Mouse (Mus musculus): ENCODE data around the gene Ung. TPM values are rescaled to one million over a fixed set of nuclear protein-coding genes. Genes with fewer than 3 reads are reported as not detected.

The Ung gene
- polyA plus RNA-seq, 1 experiment from 2014 or later = 38.2 TPM

- no peak overlapping the region for H3K9ac ChIP-seq (ENCODE audit: low read length)
- no peaks in the 10 kb centered on the region for H3K9me3 ChIP-seq (ENCODE audit: control insufficient read depth, low read length)
- no peak overlapping the region for H3K4me3 ChIP-seq (ENCODE audit: low read depth, low read length)
- peaks cover 14% of the 10 kb centered on the region for H3K36me3 ChIP-seq (ENCODE audit: control insufficient read depth, insufficient read depth, low read length)
- WGBS = 80% methylated on average over 15 of the region's 15 CpGs
- no peak overlapping the region for H3K4me2 ChIP-seq (ENCODE audit: low read length)
- ATAC-seq (replicated peaks; ENCODE audit: low FRiP score, low TSS enrichment, low read depth) = no peak
- H3K27ac ChIP-seq (ENCODE audit: low read depth) = no peak overlapping the region
- peaks cover 21% of the 10 kb centered on the region for H3K4me1 ChIP-seq (replicated peaks; ENCODE audit: control insufficient read depth, insufficient read depth, low read length)
- DNase-seq (ENCODE audit: low spot score) = no peak
- H3K27me3 ChIP-seq (replicated peaks; ENCODE audit: control insufficient read depth, insufficient read depth, low read length) = no peaks in the 10 kb centered on the region
Observed at GRCm38 (mm10) chr5:114137481-114138276, 7.5 kb downstream of the Ung start.

GRCm38 (mm10) chr5:114138277-114139164, 8.3 kb downstream of the Ung start:
- 65% methylated on average over 21 of the region's 21 CpGs for WGBS
- no peak overlapping the region for H3K4me3 ChIP-seq (ENCODE audit: low read depth, low read length)
- H3K27me3 ChIP-seq (replicated peaks; ENCODE audit: control insufficient read depth, insufficient read depth, low read length) = no peaks in the 10 kb centered on the region
- H3K36me3 ChIP-seq (ENCODE audit: control insufficient read depth, insufficient read depth, low read length) = peaks cover 14% of the 10 kb centered on the region
- no peaks in the 10 kb centered on the region for H3K9me3 ChIP-seq (ENCODE audit: control insufficient read depth, low read length)
- peaks cover 17% of the 10 kb centered on the region for H3K4me1 ChIP-seq (replicated peaks; ENCODE audit: control insufficient read depth, insufficient read depth, low read length)
- DNase-seq (ENCODE audit: low spot score) (peak; percentile 65), ATAC-seq (replicated peaks; ENCODE audit: low FRiP score, low TSS enrichment, low read depth) (peak; percentile 32; the same call in 1 of the 2 replicates)
- no peak overlapping the region for H3K9ac ChIP-seq (ENCODE audit: low read length)
- peak overlapping the region; percentile 80 for H3K27ac ChIP-seq (ENCODE audit: low read depth)
- H3K4me2 ChIP-seq (ENCODE audit: low read length) = peak overlapping the region; percentile 3; the same call in 1 of the 2 replicates

- H3K4me2 ChIP-seq (ENCODE audit: low read length) = peak overlapping the region; percentile 3; the same call in 1 of the 2 replicates
- 40% methylated on average over 9 of the region's 9 CpGs for WGBS
- H3K36me3 ChIP-seq (ENCODE audit: control insufficient read depth, insufficient read depth, low read length) = peaks cover 14% of the 10 kb centered on the region
- no peak overlapping the region for H3K9ac ChIP-seq (ENCODE audit: low read length)
- H3K27me3 ChIP-seq (replicated peaks; ENCODE audit: control insufficient read depth, insufficient read depth, low read length) = no peaks in the 10 kb centered on the region
- DNase-seq (ENCODE audit: low spot score) (peak; percentile 65), ATAC-seq (replicated peaks; ENCODE audit: low FRiP score, low TSS enrichment, low read depth) (peak; percentile 48; the same call in 1 of the 2 replicates)
- H3K27ac ChIP-seq (ENCODE audit: low read depth) = peak overlapping the region; percentile 80
- H3K4me1 ChIP-seq (replicated peaks; ENCODE audit: control insufficient read depth, insufficient read depth, low read length) = peaks cover 10% of the 10 kb centered on the region; the same call in 1 of the 2 replicates
- no peaks in the 10 kb centered on the region for H3K9me3 ChIP-seq (ENCODE audit: control insufficient read depth, low read length)
- no peak overlapping the region for H3K4me3 ChIP-seq (ENCODE audit: low read depth, low read length)
Observed at GRCm38 (mm10) chr5:114139175-114139574, 9.0 kb downstream of the Ung start.

GRCm38 (mm10) chr5:114146028-114146888, 16.1 kb downstream of the Ung start, which contains the start of gene Acacb:
Gene Acacb, plus strand, starts transcription at chr5:114146535.
- H3K9me3 ChIP-seq (ENCODE audit: control insufficient read depth, low read length) = no peaks in the 10 kb centered on the region
- H3K4me2 ChIP-seq (ENCODE audit: low read length) = 0 out of 2 replicates have a peak within 1 kb of the TSS, but pooled peaks have one; percentile 8
- no peak for ATAC-seq (replicated peaks; ENCODE audit: low FRiP score, low TSS enrichment, low read depth)
- no peak within 1 kb of the TSS for H3K9ac ChIP-seq (ENCODE audit: low read length)
- WGBS = 23% methylated on average over 19 of the region's 19 CpGs
- H3K4me1 ChIP-seq (replicated peaks; ENCODE audit: control insufficient read depth, insufficient read depth, low read length) = peaks cover 13% of the 10 kb centered on the region
- H3K27ac ChIP-seq (ENCODE audit: low read depth) = peak within 1 kb of the TSS; percentile 16; the same call in 1 of the 2 replicates
- H3K4me3 ChIP-seq (ENCODE audit: low read depth, low read length) = no peak within 1 kb of the TSS
- no peak for DNase-seq (ENCODE audit: low spot score)
- no peaks in the 10 kb centered on the region for H3K36me3 ChIP-seq (ENCODE audit: control insufficient read depth, insufficient read depth, low read length)
- H3K27me3 ChIP-seq (replicated peaks; ENCODE audit: control insufficient read depth, insufficient read depth, low read length) = no peaks in the 10 kb centered on the region

- H3K27me3 ChIP-seq (replicated peaks; ENCODE audit: control insufficient read depth, insufficient read depth, low read length) = no peaks in the 10 kb centered on the region
- no peak overlapping the region for H3K4me3 ChIP-seq (ENCODE audit: low read depth, low read length)
- H3K36me3 ChIP-seq (ENCODE audit: control insufficient read depth, insufficient read depth, low read length) = no peaks in the 10 kb centered on the region
- no peaks in the 10 kb centered on the region for H3K9me3 ChIP-seq (ENCODE audit: control insufficient read depth, low read length)
- H3K9ac ChIP-seq (ENCODE audit: low read length) = no peak overlapping the region
- ATAC-seq (replicated peaks; ENCODE audit: low FRiP score, low TSS enrichment, low read depth) (no peak), DNase-seq (ENCODE audit: low spot score) (no peak)
- peak overlapping the region; percentile 16; the same call in 1 of the 2 replicates for H3K27ac ChIP-seq (ENCODE audit: low read depth)
- H3K4me2 ChIP-seq (ENCODE audit: low read length) = no peak overlapping the region
- H3K4me1 ChIP-seq (replicated peaks; ENCODE audit: control insufficient read depth, insufficient read depth, low read length) = peaks cover 13% of the 10 kb centered on the region
- WGBS = 73% methylated on average over 14 of the region's 14 CpGs
Observed at GRCm38 (mm10) chr5:114147043-114147972, 17.1 kb downstream of the Ung start.

- DNase-seq (ENCODE audit: low spot score) (no peak), ATAC-seq (replicated peaks; ENCODE audit: low FRiP score, low TSS enrichment, low read depth) (no peak)
- H3K4me3 ChIP-seq (ENCODE audit: low read depth, low read length) = no peak overlapping the region
- H3K4me2 ChIP-seq (ENCODE audit: low read length) = no peak overlapping the region
- H3K9ac ChIP-seq (ENCODE audit: low read length) = no peak overlapping the region
- H3K27ac ChIP-seq (ENCODE audit: low read depth) = no peak overlapping the region
- H3K36me3 ChIP-seq (ENCODE audit: control insufficient read depth, insufficient read depth, low read length) = no peaks in the 10 kb centered on the region
- WGBS = 83% methylated on average over 12 of the region's 12 CpGs
- no peaks in the 10 kb centered on the region for H3K4me1 ChIP-seq (replicated peaks; ENCODE audit: control insufficient read depth, insufficient read depth, low read length)
- H3K9me3 ChIP-seq (ENCODE audit: control insufficient read depth, low read length) = no peaks in the 10 kb centered on the region
- H3K27me3 ChIP-seq (replicated peaks; ENCODE audit: control insufficient read depth, insufficient read depth, low read length) = no peaks in the 10 kb centered on the region
Observed at GRCm38 (mm10) chr5:114152359-114153092, 22.3 kb downstream of the Ung start.

GRCm38 (mm10) chr5:114153490-114153889, 23.3 kb downstream of the Ung start:
- H3K4me1 ChIP-seq (replicated peaks; ENCODE audit: control insufficient read depth, insufficient read depth, low read length) = no peaks in the 10 kb centered on the region
- peak; percentile 70 for DNase-seq (ENCODE audit: low spot score)
- no peaks in the 10 kb centered on the region for H3K36me3 ChIP-seq (ENCODE audit: control insufficient read depth, insufficient read depth, low read length)
- no peaks in the 10 kb centered on the region for H3K27me3 ChIP-seq (replicated peaks; ENCODE audit: control insufficient read depth, insufficient read depth, low read length)
- no peaks in the 10 kb centered on the region for H3K9me3 ChIP-seq (ENCODE audit: control insufficient read depth, low read length)
- H3K4me2 ChIP-seq (ENCODE audit: low read length) = peak overlapping the region; percentile 30
- no peak overlapping the region for H3K9ac ChIP-seq (ENCODE audit: low read length)
- 0 out of 2 replicates have a peak overlapping the region, but pooled peaks have one; percentile 8 for H3K4me3 ChIP-seq (ENCODE audit: low read depth, low read length)
- no peak overlapping the region for H3K27ac ChIP-seq (ENCODE audit: low read depth)
- ATAC-seq (replicated peaks; ENCODE audit: low FRiP score, low TSS enrichment, low read depth) = no peak
- WGBS = 11% methylated on average over 12 of the region's 12 CpGs

Measured in intestine, embryonic 14.5 days (tissue).